ENCODE assay signal across 23 mouse cellular contexts in the genomic region with DNA sequence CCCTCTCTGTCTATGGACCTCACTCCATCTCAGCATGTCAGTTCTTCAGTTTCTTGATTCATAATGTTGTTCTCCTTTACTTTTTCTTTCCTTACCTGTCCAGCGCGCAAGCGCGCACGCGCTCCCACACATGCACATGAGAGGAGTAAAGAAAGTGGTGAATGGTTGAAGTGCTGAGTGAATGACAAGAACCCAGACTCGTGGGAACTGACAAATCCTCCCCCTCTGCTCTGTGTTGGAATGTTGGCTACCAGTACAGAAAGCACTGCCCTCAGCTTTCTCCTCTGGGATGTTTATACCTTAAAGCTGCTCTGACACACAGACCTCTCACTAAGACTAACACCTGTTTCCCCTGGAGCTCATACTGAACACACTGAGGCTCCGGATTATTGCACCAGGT.
DNase-seq lines count a peak whose midpoint lies in the region; ATAC-seq and TF ChIP-seq lines count a peak whose summit lies in the region.
"Had no signal": no experiment of that assay in that cellular context is flagged by ENCODE, and none has a peak within 500 bp of the region (broad histone marks: within the 10 kb centered on the region; RNA-seq: fewer than 3 reads in every experiment).

No protein-coding gene starts in this region.

- no peak overlapping the region for H3K27ac ChIP-seq in heart, embryonic 11.5 days (ENCODE audit: low read depth, low read length)
- no peak overlapping the region for H3K27ac ChIP-seq in heart, embryonic 14.5 days (replicated peaks in 1 of 2; ENCODE audit: control insufficient read depth in 1 of 2, insufficient read depth in 1 of 2, low read depth in 2 of 2, low read length in 2 of 2)
- no peak overlapping the region for H3K27ac ChIP-seq in heart, postnatal 0 days (ENCODE audit: low read depth)
- H3K27ac ChIP-seq: embryonic facial prominence, embryonic 12.5 days; embryonic facial prominence, embryonic 15.5 days; gastrocnemius, adult 2 months; hindbrain, embryonic 12.5 days; hindbrain, embryonic 15.5 days had no signal

- H3K4me2 ChIP-seq in heart, embryonic 11.5 days, result peak overlapping the region; percentile 20; the same call in 1 of the 2 replicates
- H3K4me2 ChIP-seq in heart, embryonic 14.5 days (ENCODE audit: low read length), result peak overlapping the region; percentile 31
- H3K4me2 ChIP-seq in heart, postnatal 0 days (ENCODE audit: low read depth, low read length), result no peak overlapping the region
- H3K4me2 ChIP-seq: embryonic facial prominence, embryonic 12.5 days; embryonic facial prominence, embryonic 15.5 days; hindbrain, embryonic 12.5 days; hindbrain, embryonic 15.5 days had no signal

- no peaks in the 10 kb centered on the region for H3K27me3 ChIP-seq in heart, embryonic 11.5 days (ENCODE audit: control insufficient read depth, insufficient read depth, low read length)
- no peaks in the 10 kb centered on the region for H3K27me3 ChIP-seq in heart, embryonic 14.5 days (ENCODE audit: control insufficient read depth, insufficient read depth, low read length)
- no peaks in the 10 kb centered on the region for H3K27me3 ChIP-seq in heart, postnatal 0 days (ENCODE audit: control insufficient read depth, insufficient read depth, low read length)
- H3K27me3 ChIP-seq: embryonic facial prominence, embryonic 12.5 days; embryonic facial prominence, embryonic 15.5 days; hindbrain, embryonic 12.5 days; hindbrain, embryonic 15.5 days had no signal

- 65% methylated on average over 8 of the region's 8 CpGs for WGBS in heart, embryonic 11.5 days (ENCODE audit: insufficient replicate concordance)
- 42% methylated on average over 8 of the region's 8 CpGs for WGBS in heart, embryonic 14.5 days
- 44% methylated on average over 8 of the region's 8 CpGs for WGBS in heart, postnatal 0 days

- no peak overlapping the region for H3K9ac ChIP-seq in heart, embryonic 11.5 days (ENCODE audit: low read depth, low read length)
- H3K9ac ChIP-seq in heart, embryonic 14.5 days (ENCODE audit: low read length), result no peak overlapping the region
- H3K9ac ChIP-seq in heart, postnatal 0 days (replicated peaks; ENCODE audit: low read depth, low read length), result no peak overlapping the region
- H3K9ac ChIP-seq: embryonic facial prominence, embryonic 12.5 days; embryonic facial prominence, embryonic 15.5 days; forebrain, postnatal 0 days; hindbrain, embryonic 12.5 days; hindbrain, embryonic 15.5 days had no signal

- no peak for DNase-seq in heart, adult 8-10 months (ENCODE audit: low spot score)
- no peak for DNase-seq in heart, postnatal 14 days
- DNase-seq in heart, postnatal 0 days (ENCODE audit: low spot score), result peak; percentile 46
- DNase-seq in heart, adult 18-20 months, result no peak
- DNase-seq: adrenal gland, adult 2 months; adrenal gland, postnatal 14 days; cerebellum, adult 11 months; cerebellum, adult 2 months; cerebellum, adult 9-11 months; cerebellum, postnatal 25 days; forebrain, postnatal 0 days; gastrocnemius, adult 2 months; gastrocnemius, postnatal 14 days; kidney, adult 2 months had no signal

- no peaks in the 10 kb centered on the region for H3K36me3 ChIP-seq in heart, embryonic 11.5 days (ENCODE audit: control insufficient read depth, insufficient read depth, low read length)
- no peaks in the 10 kb centered on the region for H3K36me3 ChIP-seq in heart, embryonic 14.5 days (ENCODE audit: control insufficient read depth, insufficient read depth, low read length)
- H3K36me3 ChIP-seq in heart, postnatal 0 days (replicated peaks; ENCODE audit: control insufficient read depth, insufficient read depth, low read length), result no peaks in the 10 kb centered on the region
- H3K36me3 ChIP-seq: embryonic facial prominence, embryonic 12.5 days; embryonic facial prominence, embryonic 15.5 days; hindbrain, embryonic 12.5 days; hindbrain, embryonic 15.5 days had no signal

- TF ChIP-seq EP300 in heart, postnatal 0 days (IDR thresholded peaks at IDR 0.05; ENCODE audit: low read depth), result no peak

- TF ChIP-seq CTCF in heart, postnatal 0 days (IDR thresholded peaks at IDR 0.05; ENCODE audit: low read depth), result no peak

- H3K9me3 ChIP-seq in heart, embryonic 11.5 days (replicated peaks; ENCODE audit: control insufficient read depth, low read length), result no peaks in the 10 kb centered on the region
- no peaks in the 10 kb centered on the region for H3K9me3 ChIP-seq in heart, embryonic 14.5 days (ENCODE audit: control insufficient read depth, low read length)
- H3K9me3 ChIP-seq in heart, postnatal 0 days (replicated peaks; ENCODE audit: control insufficient read depth, low read length), result no peaks in the 10 kb centered on the region
- H3K9me3 ChIP-seq: embryonic facial prominence, embryonic 12.5 days; embryonic facial prominence, embryonic 15.5 days; hindbrain, embryonic 12.5 days; hindbrain, embryonic 15.5 days had no signal

- intact Hi-C loops in heart, postnatal 14 days (cut with DNase I), result no loop called here

- ATAC-seq in heart, embryonic 11.5 days (replicated peaks; ENCODE audit: insufficient number of reproducible peaks, low FRiP score, low TSS enrichment), result no peak
- no peak; the same call in 1 of the 2 replicates for ATAC-seq in heart, embryonic 14.5 days (ENCODE audit: insufficient number of reproducible peaks, insufficient read depth, low FRiP score, low read depth)
- ATAC-seq in heart, postnatal 0 days (ENCODE audit: insufficient read depth, low read depth), result peak; percentile 62
- ATAC-seq: CD4-positive, CD25-positive, alpha-beta regulatory T cell, adult 4 months; forebrain, embryonic 14.5 days; forebrain, postnatal 0 days; intestine, postnatal 0 days had no signal

- no peak overlapping the region for H3K4me3 ChIP-seq in heart, embryonic 11.5 days (ENCODE audit: low read depth, low read length)
- no peak overlapping the region for H3K4me3 ChIP-seq in heart, embryonic 14.5 days (ENCODE audit: control insufficient read depth in 1 of 2, insufficient read depth in 1 of 2, low read depth in 1 of 2, low read length in 2 of 2)
- H3K4me3 ChIP-seq in heart, postnatal 0 days (ENCODE audit: low read depth, low read length), result no peak overlapping the region
- H3K4me3 ChIP-seq: embryonic facial prominence, embryonic 12.5 days; embryonic facial prominence, embryonic 15.5 days; gastrocnemius, adult 2 months; hindbrain, embryonic 12.5 days; hindbrain, embryonic 15.5 days had no signal

- H3K4me1 ChIP-seq in heart, embryonic 11.5 days (ENCODE audit: control insufficient read depth, insufficient read depth, low read length), result no peaks in the 10 kb centered on the region; the same call in 1 of the 2 replicates
- H3K4me1 ChIP-seq in heart, embryonic 14.5 days (ENCODE audit: control insufficient read depth in 2 of 2, insufficient read depth in 2 of 2, low read length in 2 of 2), result peaks cover 4 to 7% of the 10 kb centered on the region in 2 experiments; a peak in 3 of 4 replicates
- no peaks in the 10 kb centered on the region for H3K4me1 ChIP-seq in heart, postnatal 0 days (ENCODE audit: control insufficient read depth, insufficient read depth)
- H3K4me1 ChIP-seq: embryonic facial prominence, embryonic 12.5 days; embryonic facial prominence, embryonic 15.5 days; hindbrain, embryonic 12.5 days had no signal
